Mouse (Mus musculus) NIH3T3 (cell line): ENCODE results near the gene Tead1.
"Not testable (repeated sequence)": the region's sequence is repeated elsewhere in the genome, so short reads cannot be mapped to it uniquely, and the experiment has no call there.

Experiments used
- DNase-seq: peaks from one replicate; pipeline ENCODE4 v3.0.0-alpha.2; 2012; ENCODE audit warnings: low read depth

Gene Tead1

DNA sequence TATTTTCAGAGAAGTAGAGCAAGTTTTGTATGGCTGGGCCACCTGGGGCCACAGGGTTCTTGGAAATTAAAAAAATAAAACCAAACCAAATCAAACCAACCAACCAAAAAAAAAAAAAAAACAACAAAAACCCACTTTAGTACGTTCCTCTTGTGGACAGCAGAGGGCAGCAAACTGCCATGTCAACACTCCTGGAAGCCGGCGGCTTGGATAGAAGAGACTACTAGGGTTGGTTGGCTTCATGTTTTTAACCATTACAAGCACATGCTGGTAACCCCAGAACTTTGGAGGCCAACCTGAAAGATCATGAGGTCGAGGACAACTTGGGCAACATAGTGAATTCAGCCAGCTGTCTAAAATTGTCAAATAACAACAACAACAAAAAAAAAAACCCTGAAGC is 240.7 kb downstream of the Tead1 start:
- peak; percentile 82 for DNase-seq

DNA sequence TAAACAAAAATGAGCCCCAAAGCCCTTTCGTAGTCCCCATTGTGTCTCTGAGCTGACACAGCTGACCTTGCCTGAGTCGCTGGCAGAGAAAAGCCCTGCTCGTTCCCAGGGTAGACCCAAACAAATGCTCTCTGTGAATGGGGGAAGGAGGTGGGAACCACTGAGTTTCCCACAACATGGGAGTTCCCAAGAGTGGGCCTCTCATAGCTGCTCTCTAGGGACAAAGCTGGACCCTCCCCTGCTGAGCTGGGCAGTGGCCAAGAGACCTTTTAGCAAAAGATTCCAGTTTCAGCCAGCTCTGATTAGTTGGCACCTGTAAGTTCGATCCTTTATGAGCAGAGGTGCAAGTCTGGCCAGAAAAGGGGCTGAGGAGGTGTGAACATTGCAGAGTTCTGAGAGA is 243.7 kb downstream of the Tead1 start:
- DNase-seq, result no peak

DNA sequence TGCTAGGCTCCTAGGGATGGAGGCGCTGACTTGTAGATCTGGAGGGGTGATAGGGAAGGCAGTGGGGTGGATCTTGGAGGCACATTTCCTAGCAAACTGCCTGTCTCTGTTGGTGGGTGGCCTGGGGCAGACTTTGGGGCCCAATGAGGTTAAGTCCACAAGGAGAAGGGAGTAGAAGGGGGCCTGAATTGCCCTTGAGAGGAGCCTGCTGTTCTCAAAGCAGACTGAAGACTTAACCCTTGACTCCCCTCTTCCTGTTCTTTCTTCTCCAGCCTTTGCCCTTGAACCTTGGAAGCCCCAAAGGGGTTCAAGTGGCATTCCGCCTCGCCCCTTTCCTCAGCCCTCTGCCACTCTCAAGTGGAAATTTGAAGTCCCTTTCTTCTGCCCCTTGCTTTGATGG is 244.6 kb downstream of the Tead1 start:
- DNase-seq, result no peak

DNA sequence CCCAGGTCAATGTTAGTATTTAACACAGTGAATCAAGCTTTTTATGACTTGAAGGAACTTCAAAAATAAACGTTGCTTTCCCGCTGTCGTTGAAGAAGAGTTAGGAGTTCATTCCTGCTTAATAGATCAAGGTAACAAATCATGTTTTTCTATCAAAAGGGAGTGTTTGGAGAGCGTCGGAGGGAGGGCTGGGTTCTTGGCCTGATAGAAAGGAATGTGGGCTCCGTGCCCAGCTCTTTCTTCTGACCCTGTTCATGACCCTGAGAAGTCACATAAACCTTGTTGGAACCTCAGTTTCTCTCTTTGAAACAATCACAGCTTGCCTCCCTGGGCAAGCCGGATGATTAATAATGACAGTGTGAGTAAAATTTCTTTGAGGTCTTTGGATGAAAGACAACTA is 251.6 kb downstream of the Tead1 start:
- DNase-seq, result no peak

DNA sequence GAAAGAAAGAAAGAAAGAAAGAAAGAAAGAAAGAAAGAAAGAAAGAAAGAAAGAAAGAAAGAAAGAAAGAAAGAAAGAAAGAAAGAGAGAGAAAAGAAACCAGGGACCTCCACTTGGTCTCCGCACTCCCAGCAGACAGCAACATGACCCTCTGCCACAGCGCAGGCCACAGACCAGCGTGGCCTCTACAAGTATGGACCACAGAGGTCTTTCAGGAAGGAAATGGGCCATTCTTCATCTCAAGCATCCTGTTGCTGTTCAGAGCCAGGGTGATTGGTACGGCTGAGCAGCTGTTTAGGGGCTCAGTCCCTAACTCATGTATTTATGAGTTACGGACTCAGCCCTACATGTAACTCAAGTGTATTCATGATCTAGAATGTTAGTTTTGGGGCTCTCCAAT is 256.8 kb downstream of the Tead1 start:
- not testable (repeated sequence) for DNase-seq

DNA sequence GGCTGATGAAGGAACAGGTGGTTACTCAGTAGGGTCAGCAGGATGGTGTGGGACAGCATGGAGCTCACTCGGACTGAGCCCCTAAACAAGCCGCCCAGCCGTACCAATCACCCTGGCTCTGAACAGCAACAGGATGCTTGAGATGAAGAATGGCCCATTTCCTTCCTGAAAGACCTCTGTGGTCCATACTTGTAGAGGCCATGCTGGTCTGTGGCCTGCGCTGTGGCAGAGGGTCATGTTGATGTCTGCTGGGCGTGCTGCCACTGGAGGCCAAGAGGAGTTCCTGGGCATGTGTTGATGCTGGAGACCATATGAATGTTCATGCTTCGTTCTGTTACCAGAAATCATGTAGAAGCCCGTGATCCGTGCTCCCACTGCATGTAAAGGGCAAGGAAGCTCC is 258.0 kb downstream of the Tead1 start:
- no peak for DNase-seq

DNA sequence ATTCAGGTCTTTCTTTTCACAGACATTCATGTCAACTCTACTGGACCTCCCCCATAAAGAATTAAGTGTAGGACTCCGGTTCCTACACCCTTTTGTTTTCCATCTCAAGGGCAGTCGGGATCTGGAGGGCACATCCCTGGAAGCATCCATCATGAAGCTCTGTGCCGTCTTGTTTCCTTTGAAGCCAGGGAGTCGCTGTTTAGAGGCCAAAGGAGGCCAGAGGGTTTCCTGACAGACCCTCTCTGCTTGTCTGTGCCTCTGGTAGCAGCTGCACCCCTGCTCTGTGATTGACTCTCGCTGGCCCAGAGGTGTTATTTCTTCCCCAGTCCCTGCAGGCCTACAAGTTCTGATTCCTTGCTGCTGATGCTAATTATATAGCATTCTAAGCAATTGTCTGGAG is 259.8 kb downstream of the Tead1 start:
- no peak for DNase-seq

DNA sequence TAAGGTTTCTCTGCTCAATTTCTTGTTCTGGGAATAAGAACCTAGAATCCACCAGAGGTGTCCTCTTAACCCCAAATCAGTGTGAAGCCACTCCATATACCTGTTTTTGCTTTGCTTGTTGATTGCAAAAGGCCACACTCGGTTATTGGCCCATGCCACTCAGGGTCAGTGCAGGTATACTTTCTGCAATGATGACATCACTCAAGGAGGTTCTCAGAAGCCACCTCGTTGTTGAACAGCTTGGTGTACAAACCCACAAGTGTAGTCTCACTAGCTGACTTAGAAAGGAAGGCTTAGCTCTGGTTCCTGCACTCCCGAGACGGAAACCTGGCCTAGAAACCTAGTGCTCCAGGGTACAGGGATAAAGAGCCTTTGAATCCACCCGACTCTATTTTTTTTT is 263.4 kb downstream of the Tead1 start:
- no peak for DNase-seq

DNA sequence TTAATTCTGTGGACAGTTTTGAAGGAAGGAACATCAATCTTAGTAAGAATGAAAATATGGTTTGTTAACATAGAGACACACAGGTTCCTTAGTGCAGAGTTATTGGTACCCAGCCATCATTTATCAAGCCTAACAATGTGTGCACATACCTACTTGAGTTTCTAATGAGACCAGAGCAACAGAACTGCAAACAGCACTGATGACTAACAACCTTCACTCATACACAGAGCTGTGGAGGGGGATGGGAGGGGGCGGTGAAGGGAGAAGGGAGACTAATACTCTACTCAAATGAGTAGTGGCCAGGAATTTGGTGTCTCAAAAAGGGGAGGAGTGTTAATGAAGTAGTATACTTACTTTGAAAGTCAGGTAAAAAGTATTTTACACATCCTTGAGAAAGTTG is 263.9 kb downstream of the Tead1 start:
- DNase-seq, result no peak

DNA sequence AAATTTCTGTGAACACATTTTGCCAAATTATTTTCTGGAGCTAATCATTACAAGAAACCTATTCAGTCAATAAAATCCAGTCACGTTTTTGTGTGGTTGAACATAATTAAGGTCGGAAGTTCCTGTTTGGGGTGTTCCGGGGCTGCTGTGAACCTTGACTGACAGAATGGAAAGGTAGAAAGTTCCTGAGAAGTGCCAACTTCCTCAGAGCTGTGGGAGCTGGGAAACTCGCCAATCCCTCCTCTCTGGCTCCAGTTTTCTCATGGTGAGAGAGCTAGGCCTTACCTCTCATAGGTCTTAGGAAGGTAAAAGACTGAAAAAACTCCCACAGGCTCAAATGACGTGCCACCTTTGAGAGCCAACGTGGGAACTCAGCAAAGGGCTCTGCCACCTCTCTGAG is 267.6 kb downstream of the Tead1 start:
- no peak for DNase-seq

DNA sequence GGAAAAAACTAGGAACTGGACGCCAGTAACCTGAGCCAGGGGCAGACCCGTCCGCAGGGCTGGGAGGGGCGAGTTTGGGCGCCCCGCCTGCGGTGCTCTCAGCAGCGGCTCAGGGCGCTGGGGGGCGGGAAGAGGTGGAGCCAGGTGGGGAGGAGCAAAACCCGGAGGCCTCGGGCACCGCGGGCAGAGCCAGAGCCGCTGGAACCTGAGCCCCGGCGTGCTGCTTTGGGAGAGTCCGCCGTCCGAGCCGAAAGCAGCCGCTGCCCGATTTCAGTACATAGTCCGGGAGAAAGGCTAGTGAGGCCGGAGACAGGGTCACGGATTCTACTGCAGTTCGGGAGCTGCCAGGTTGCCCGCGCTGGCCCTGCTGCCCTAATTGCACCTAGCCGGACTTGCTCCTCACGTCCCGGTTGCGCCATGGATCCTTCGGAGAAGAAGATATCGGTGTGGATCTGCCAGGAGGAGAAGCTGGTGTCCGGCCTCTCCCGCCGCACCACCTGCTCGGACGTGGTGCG is 274.7 kb downstream of the Tead1 start, which contains the start of gene Rassf10:
Rassf10 (plus strand) TSS at position 186 of the 515 bp plus-strand sequence.
- DNase-seq, result no peak

DNA sequence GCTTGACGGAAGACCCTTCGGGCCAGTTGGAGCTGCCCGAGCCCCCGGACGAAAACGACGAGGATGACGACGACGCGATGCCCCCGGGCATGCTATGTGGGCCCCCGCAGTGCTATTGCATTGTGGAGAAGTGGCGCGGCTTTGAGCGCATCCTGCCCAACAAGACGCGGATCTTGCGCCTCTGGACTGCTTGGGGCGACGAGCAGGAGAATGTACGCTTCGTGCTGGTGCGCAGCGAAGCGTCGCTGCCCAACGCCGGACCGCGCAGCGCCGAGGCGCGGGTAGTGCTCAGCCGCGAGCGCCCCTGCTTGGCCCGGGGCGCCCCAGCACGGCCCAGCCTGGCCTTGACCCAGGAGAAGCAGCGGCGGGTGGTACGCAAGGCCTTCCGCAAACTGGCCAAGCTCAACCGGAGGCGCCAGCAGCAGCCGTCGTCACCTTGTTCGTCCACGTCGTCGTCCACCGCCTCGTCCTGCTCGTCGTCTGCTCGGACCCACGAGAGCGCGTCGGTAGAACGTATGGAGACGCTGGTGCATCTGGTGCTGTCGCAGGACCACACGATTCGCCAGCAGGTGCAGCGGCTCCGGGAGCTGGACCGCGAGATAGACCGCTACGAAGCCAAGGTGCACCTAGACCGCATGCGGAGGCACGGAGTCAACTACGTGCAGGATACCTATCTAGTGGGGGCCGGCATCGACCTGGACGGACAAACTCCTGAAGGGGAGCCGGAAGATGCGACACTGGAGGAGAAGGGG is 275.4 kb downstream of the Tead1 start:
- no peak for DNase-seq

DNA sequence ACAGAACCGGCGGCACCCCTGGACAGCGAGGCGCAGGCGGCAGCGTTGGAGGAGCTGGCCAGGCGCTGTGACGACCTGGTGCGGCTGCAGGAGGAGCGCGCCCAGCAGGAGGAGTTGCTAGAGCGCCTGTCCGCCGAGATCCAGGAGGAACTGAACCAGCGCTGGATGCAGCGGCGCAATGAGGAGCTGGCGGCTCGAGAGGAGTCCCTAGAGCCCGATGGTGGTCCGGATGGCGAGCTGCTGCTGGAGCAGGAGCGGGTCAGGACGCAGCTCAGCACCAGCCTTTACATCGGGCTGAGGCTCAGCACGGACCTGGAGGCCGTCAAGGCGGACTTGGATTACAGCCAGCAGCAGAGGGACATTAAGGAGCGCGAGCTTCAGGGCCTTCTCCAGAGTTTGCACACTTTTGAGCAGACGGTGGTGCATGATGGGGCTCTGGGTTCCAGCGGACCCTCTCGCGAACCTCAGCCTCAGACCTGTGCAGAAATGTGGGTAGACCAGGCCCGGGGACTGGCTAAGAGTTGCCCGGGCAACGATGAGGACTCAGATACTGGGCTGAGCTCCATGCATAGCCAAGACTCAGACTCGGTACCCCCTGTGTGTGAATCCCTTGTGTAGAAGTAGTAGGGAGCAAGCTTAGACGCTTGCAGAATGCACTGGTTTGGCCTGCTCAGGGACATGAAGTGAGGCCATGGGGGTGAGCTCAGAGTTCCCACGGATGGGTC is 276.1 kb downstream of the Tead1 start:
- no peak for DNase-seq

DNA sequence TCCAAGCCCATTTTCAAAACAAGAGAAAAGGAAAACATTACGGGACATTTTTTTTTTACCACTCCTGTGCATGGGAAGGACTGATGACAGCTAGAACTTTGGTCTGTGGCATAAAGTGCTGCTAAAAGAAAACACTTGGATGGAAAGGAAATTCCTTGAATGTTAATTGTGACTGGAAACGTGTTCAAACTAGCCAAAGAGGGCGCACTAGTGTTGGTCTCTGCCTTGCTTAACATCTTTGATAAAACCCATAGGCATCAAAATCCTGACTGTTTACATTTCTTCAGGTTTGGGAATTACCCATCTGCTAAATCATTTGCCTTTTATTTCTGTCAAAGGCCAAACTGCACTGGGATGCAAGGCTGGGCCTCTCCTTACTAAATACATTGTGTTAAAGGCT is 276.8 kb downstream of the Tead1 start:
- DNase-seq, result no peak
